Mouse (Mus musculus) testis, adult 2 months (tissue): ENCODE results near the gene Lgmn. TPM values are rescaled to one million over a fixed set of nuclear protein-coding genes. Genes with fewer than 3 reads are reported as not detected.

Experiments used
- H3K27ac ChIP-seq: fragments of 200-500 bp; 2 replicates; pipeline ENCODE4 v1.5.1; 2012; ENCODE audit warnings: low read depth, low read length; ENCODE audit not compliant: control insufficient read depth, insufficient read depth
- H3K27me3 ChIP-seq: fragments of 200-500 bp; 2 replicates; pipeline ENCODE4 v1.6.1; 2012; ENCODE audit warnings: mild to moderate bottlenecking, low read length, moderate library complexity; ENCODE audit not compliant: control insufficient read depth, insufficient read depth
- H3K36me3 ChIP-seq: fragments of 200-500 bp; 2 replicates; pipeline ENCODE4 v1.6.1; 2012; ENCODE audit warnings: mild to moderate bottlenecking, low read length; ENCODE audit not compliant: control insufficient read depth, insufficient read depth
- H3K4me1 ChIP-seq: fragments of 200-500 bp; 2 replicates; pipeline ENCODE4 v1.6.1; 2012; ENCODE audit warnings: low read length; ENCODE audit not compliant: control insufficient read depth, insufficient read depth
- H3K4me3 ChIP-seq: fragments of 200-500 bp; 2 replicates; pipeline ENCODE4 v1.5.1; 2012; ENCODE audit warnings: low read depth, mild to moderate bottlenecking, low read length, moderate library complexity, mixed read lengths; ENCODE audit not compliant: control insufficient read depth
- CTCF ChIP-seq: fragments of 200-500 bp; IDR thresholded peaks from 2 replicates; pipeline ENCODE4 v1.5.1; 2012; ENCODE audit warnings: low read depth, mild to moderate bottlenecking, inconsistent platforms, low read length, moderate library complexity; ENCODE audit not compliant: control insufficient read depth, insufficient read depth, insufficient replicate concordance
- POLR2A ChIP-seq: fragments of 200-500 bp; IDR thresholded peaks from 2 replicates; pipeline ENCODE4 v1.6.1; 2012; ENCODE audit warnings: low read depth, mild to moderate bottlenecking, inconsistent platforms, low read length, moderate library complexity; ENCODE audit not compliant: control insufficient read depth
- polyA plus RNA-seq: library from polyadenylated mRNA; depleted of rRNA; stranded (reverse); fragments of >200 nt; gene quantifications from 2 replicates; pipeline ENCODE4 v1.2.3, GENCODE M21; 2012

The Lgmn gene
- polyA plus RNA-seq, 1 experiment = 39.5 TPM

- Histone ChIP-seq H3K4me1 (no peaks in the 10 kb centered on the region), H3K4me3 (no peak overlapping the region), H3K27ac (no peak overlapping the region), H3K27me3 (no peaks in the 10 kb centered on the region), H3K36me3 (no peaks in the 10 kb centered on the region)
- TF ChIP-seq POLR2A (no peak), CTCF (no peak)
Observed at GRCm38 (mm10) chr12:102460014-102460413, 20.4 kb upstream of the Lgmn start.

- no peaks in the 10 kb centered on the region for H3K27me3 ChIP-seq
- no peaks in the 10 kb centered on the region for H3K36me3 ChIP-seq
- TF ChIP-seq CTCF (no peak), POLR2A (no peak)
- no peak overlapping the region for H3K4me3 ChIP-seq
- H3K27ac ChIP-seq = no peak overlapping the region
- H3K4me1 ChIP-seq = no peaks in the 10 kb centered on the region
Observed at GRCm38 (mm10) chr12:102456467-102457193, 17.0 kb upstream of the Lgmn start.

- H3K27me3 ChIP-seq = no peaks in the 10 kb centered on the region
- TF ChIP-seq POLR2A (no peak), CTCF (no peak)
- H3K4me1 ChIP-seq = no peaks in the 10 kb centered on the region
- H3K27ac ChIP-seq = no peak overlapping the region
- H3K36me3 ChIP-seq = no peaks in the 10 kb centered on the region
- no peak overlapping the region for H3K4me3 ChIP-seq
Observed at GRCm38 (mm10) chr12:102453581-102453980, 14.0 kb upstream of the Lgmn start.

- Histone ChIP-seq H3K27me3 (no peaks in the 10 kb centered on the region), H3K4me3 (no peak overlapping the region), H3K4me1 (no peaks in the 10 kb centered on the region), H3K27ac (peak overlapping the region; percentile 16; the same call in 1 of the 2 replicates), H3K36me3 (no peaks in the 10 kb centered on the region)
- no peak for TF ChIP-seq CTCF
- no peak for TF ChIP-seq POLR2A
Observed at GRCm38 (mm10) chr12:102451126-102451851, 11.7 kb upstream of the Lgmn start.

- H3K36me3 ChIP-seq = no peaks in the 10 kb centered on the region
- TF ChIP-seq POLR2A (no peak), CTCF (no peak)
- no peaks in the 10 kb centered on the region for H3K27me3 ChIP-seq
- no peak overlapping the region for H3K4me3 ChIP-seq
- no peaks in the 10 kb centered on the region for H3K4me1 ChIP-seq
- no peak overlapping the region; the same call in 1 of the 2 replicates for H3K27ac ChIP-seq
Observed at GRCm38 (mm10) chr12:102450437-102450836, 10.8 kb upstream of the Lgmn start.

- TF ChIP-seq CTCF (no peak), POLR2A (no peak)
- Histone ChIP-seq H3K4me3 (no peak overlapping the region), H3K27ac (no peak overlapping the region), H3K36me3 (no peaks in the 10 kb centered on the region), H3K27me3 (no peaks in the 10 kb centered on the region), H3K4me1 (no peaks in the 10 kb centered on the region)
Observed at GRCm38 (mm10) chr12:102445436-102445835, 5.8 kb upstream of the Lgmn start.

- Histone ChIP-seq H3K36me3 (no peaks in the 10 kb centered on the region), H3K27me3 (no peaks in the 10 kb centered on the region), H3K4me1 (peaks cover 2% of the 10 kb centered on the region), H3K27ac (no peak overlapping the region), H3K4me3 (no peak overlapping the region)
- TF ChIP-seq POLR2A (no peak), CTCF (no peak)
Observed at GRCm38 (mm10) chr12:102443676-102444075, 4.1 kb upstream of the Lgmn start.
